Mouse (Mus musculus) MEL (cell line): Measurements from ENCODE around the gene Carf. TPM values are rescaled to one million over a fixed set of nuclear protein-coding genes. Genes with fewer than 3 reads are reported as not detected.

Experiments used
- DNase-seq: peaks from one replicate; pipeline ENCODE4 v3.0.0; 2011; ENCODE audit warnings: low read depth, low spot score
- H3K27ac ChIP-seq: 2 replicates; pipeline ENCODE4 v1.5.1; 2012; ENCODE audit warnings: low read depth, mild to moderate bottlenecking, control low read depth, low read length, moderate library complexity; ENCODE audit not compliant: control insufficient read depth
- H3K27me3 ChIP-seq, 2 experiments: fragments of 150-350 bp in 1 of 2; sonication (generic) in 1 of 2; 2 replicates each; pipeline ENCODE4 v1.6.1; 2012; ENCODE audit warnings: low read length in 2 of 2, mild to moderate bottlenecking in 2 of 2, improper control_type of control experiment in 1 of 2, moderate library complexity in 1 of 2; ENCODE audit not compliant: insufficient read depth in 2 of 2, control insufficient read depth in 1 of 2
- H3K36me3 ChIP-seq, 2 experiments: 2 replicates each; pipeline ENCODE4 v1.6.1; 2012 to 2014; ENCODE audit warnings: low read length in 2 of 2, improper control_type of control experiment in 1 of 2, inconsistent platforms in 1 of 2, mild to moderate bottlenecking in 1 of 2; ENCODE audit not compliant: insufficient read depth in 2 of 2, control insufficient read depth in 1 of 2
- H3K4me1 ChIP-seq, 2 experiments: fragments of 150-350 bp in 1 of 2; sonication (generic) in 1 of 2; 2 replicates each; pipeline ENCODE4 v1.6.1; 2012; ENCODE audit warnings: low read length in 2 of 2, improper control_type of control experiment in 1 of 2, mild to moderate bottlenecking in 1 of 2; ENCODE audit not compliant: insufficient read depth in 2 of 2, control insufficient read depth in 1 of 2
- H3K4me3 ChIP-seq, 2 experiments: fragments of 150-350 bp in 1 of 2; sonication (generic) in 1 of 2; 2 replicates each; pipeline ENCODE4 v1.5.1; 2012; ENCODE audit warnings: low read depth in 2 of 2, low read length in 2 of 2, mild to moderate bottlenecking in 2 of 2, moderate library complexity in 2 of 2, control low read depth in 1 of 2, improper control_type of control experiment in 1 of 2; ENCODE audit not compliant: control insufficient read depth in 1 of 2, insufficient read depth in 1 of 2
- H3K79me2 ChIP-seq: 2 replicates; pipeline ENCODE4 v1.6.1; 2012; ENCODE audit warnings: mild to moderate bottlenecking, low read length, moderate library complexity; ENCODE audit not compliant: control insufficient read depth, poor library complexity, insufficient read depth
- H3K9ac ChIP-seq: 2 replicates; pipeline ENCODE4 v1.6.1; 2012; ENCODE audit warnings: low read depth, mild to moderate bottlenecking, control low read depth, low read length, moderate library complexity; ENCODE audit not compliant: control insufficient read depth, poor library complexity, severe bottlenecking
- H3K9me3 ChIP-seq: fragments of 150-350 bp; sonication (generic); replicated peaks from 2 replicates; pipeline ENCODE4 v1.6.1; 2012; ENCODE audit warnings: mild to moderate bottlenecking, low read length, improper control_type of control experiment, moderate library complexity; ENCODE audit not compliant: insufficient read depth
- BHLHE40 ChIP-seq: IDR thresholded peaks from 2 replicates; pipeline ENCODE4 v1.6.1; 2012; ENCODE audit warnings: low read depth, mild to moderate bottlenecking, inconsistent platforms, low read length, improper control_type of control experiment, borderline replicate concordance
- CHD1 ChIP-seq: IDR thresholded peaks from 2 replicates; pipeline ENCODE4 v1.6.1; 2012; ENCODE audit warnings: low read depth, mild to moderate bottlenecking, inconsistent platforms, low read length, improper control_type of control experiment
- CHD2 ChIP-seq: IDR thresholded peaks from 2 replicates; pipeline ENCODE4 v1.6.1; 2011; ENCODE audit warnings: low read length, improper control_type of control experiment
- E2F4 ChIP-seq: IDR thresholded peaks from 2 replicates; pipeline ENCODE4 v1.6.1; 2011; ENCODE audit warnings: low read depth, low read length, improper control_type of control experiment, borderline replicate concordance
- ELF1 ChIP-seq: IDR thresholded peaks from 2 replicates; pipeline ENCODE4 v1.6.1; 2014; ENCODE audit warnings: low read depth, mild to moderate bottlenecking, inconsistent platforms, low read length, improper control_type of control experiment, moderate library complexity
- ETS1 ChIP-seq: IDR thresholded peaks from 2 replicates; pipeline ENCODE4 v1.6.1; 2012; ENCODE audit warnings: low read depth, mild to moderate bottlenecking, inconsistent platforms, low read length, improper control_type of control experiment, moderate library complexity
- HCFC1 ChIP-seq: IDR thresholded peaks from 2 replicates; pipeline ENCODE4 v1.6.1; 2012; ENCODE audit warnings: low read depth, mild to moderate bottlenecking, inconsistent platforms, low read length, improper control_type of control experiment, moderate library complexity
- JUND ChIP-seq: IDR thresholded peaks from 2 replicates; pipeline ENCODE4 v1.6.1; 2011; ENCODE audit warnings: low read depth, mild to moderate bottlenecking, improper control_type of control experiment, low read length
- MAFK ChIP-seq: IDR thresholded peaks from 2 replicates; pipeline ENCODE4 v1.6.1; 2011; ENCODE audit warnings: low read depth, mild to moderate bottlenecking, low read length, improper control_type of control experiment, borderline replicate concordance
- MAZ ChIP-seq: IDR thresholded peaks from 2 replicates; pipeline ENCODE4 v1.6.1; 2012; ENCODE audit warnings: low read depth, mild to moderate bottlenecking, inconsistent platforms, low read length, improper control_type of control experiment
- MEF2A ChIP-seq: IDR thresholded peaks from 2 replicates; pipeline ENCODE4 v1.6.1; 2014; ENCODE audit warnings: low read depth, mild to moderate bottlenecking, inconsistent platforms, low read length, improper control_type of control experiment; ENCODE audit not compliant: poor library complexity, insufficient replicate concordance, severe bottlenecking; ENCODE audit errors: extremely low read depth
- MYC ChIP-seq: IDR thresholded peaks from 2 replicates; pipeline ENCODE4 v1.6.1; 2011; ENCODE audit warnings: low read depth, mild to moderate bottlenecking, low read length, improper control_type of control experiment, moderate library complexity
- NRF1 ChIP-seq: IDR thresholded peaks from 2 replicates; pipeline ENCODE4 v1.6.1; 2014; ENCODE audit warnings: low read depth, mild to moderate bottlenecking, inconsistent platforms, low read length, improper control_type of control experiment, moderate library complexity; ENCODE audit not compliant: poor library complexity, insufficient read depth, severe bottlenecking
- POLR2A ChIP-seq, 2 experiments: IDR thresholded peaks; 2 replicates each; pipeline ENCODE4 v1.6.1; 2011 to 2012; ENCODE audit warnings: low read length in 2 of 2, mild to moderate bottlenecking in 2 of 2, control low read depth in 1 of 2, improper control_type of control experiment in 1 of 2, low read depth in 1 of 2, moderate library complexity in 1 of 2; ENCODE audit not compliant: control insufficient read depth in 1 of 2, insufficient read depth in 1 of 2, poor library complexity in 1 of 2
- POLR2AphosphoS2 ChIP-seq: IDR thresholded peaks from 2 replicates; pipeline ENCODE4 v1.6.1; 2011; ENCODE audit warnings: low read length, improper control_type of control experiment
- POLR2AphosphoS5 ChIP-seq: IDR thresholded peaks from 2 replicates; pipeline ENCODE4 v1.6.1; 2012; ENCODE audit warnings: low read depth, borderline replicate concordance, mild to moderate bottlenecking, inconsistent platforms, low read length, moderate library complexity, mixed read lengths
- SIN3A ChIP-seq: IDR thresholded peaks from 2 replicates; pipeline ENCODE4 v1.6.1; 2012; ENCODE audit warnings: low read length, improper control_type of control experiment, inconsistent platforms
- TAL1 ChIP-seq: IDR thresholded peaks from 2 replicates; pipeline ENCODE4 v1.6.1; 2012; ENCODE audit warnings: mild to moderate bottlenecking, inconsistent platforms, low read length, moderate library complexity, mixed read lengths
- TBP ChIP-seq: IDR thresholded peaks from 2 replicates; pipeline ENCODE4 v1.8.0; 2011; ENCODE audit warnings: low read depth, low read length, improper control_type of control experiment
- UBTF ChIP-seq: IDR thresholded peaks from 2 replicates; pipeline ENCODE4 v1.6.1; 2012; ENCODE audit warnings: low read depth, mild to moderate bottlenecking, inconsistent platforms, low read length, improper control_type of control experiment, moderate library complexity, borderline replicate concordance; ENCODE audit not compliant: insufficient read depth
- USF2 ChIP-seq, 2 experiments: IDR thresholded peaks; 2 replicates each; pipeline ENCODE4 v1.6.1; 2011 to 2012; ENCODE audit warnings: improper control_type of control experiment in 2 of 2, low read length in 2 of 2, borderline replicate concordance in 1 of 2, inconsistent platforms in 1 of 2, low read depth in 1 of 2, mild to moderate bottlenecking in 1 of 2; ENCODE audit not compliant: insufficient read depth in 1 of 2
- ZC3H11A ChIP-seq: IDR thresholded peaks from 2 replicates; pipeline ENCODE4 v1.6.1; 2012; ENCODE audit warnings: low read depth, mild to moderate bottlenecking, inconsistent platforms, low read length, improper control_type of control experiment
- ZKSCAN1 ChIP-seq: IDR thresholded peaks from 2 replicates; pipeline ENCODE4 v1.6.1; 2012; ENCODE audit warnings: low read depth, mild to moderate bottlenecking, inconsistent platforms, low read length, improper control_type of control experiment, moderate library complexity
- ZMIZ1 ChIP-seq: IDR thresholded peaks from 2 replicates; pipeline ENCODE4 v1.6.1; 2012; ENCODE audit warnings: low read depth, mild to moderate bottlenecking, inconsistent platforms, low read length, improper control_type of control experiment, moderate library complexity
- polyA plus RNA-seq, 2 experiments: library from polyadenylated mRNA; stranded (reverse) in 1 of 2; unstranded in 1 of 2; fragments of >175 nt in 1 of 2; fragments of >200 nt in 1 of 2; gene quantifications; 2 replicates each; pipeline versions ENCODE4 v1.2.1 to v1.2.4; 2012; ENCODE audit warnings: low replicate concordance in 2 of 2, low read depth in 1 of 2; ENCODE audit not compliant: insufficient read length in 2 of 2, insufficient read depth in 1 of 2, missing spikeins in 1 of 2
- total RNA-seq: library from RNA; depleted of rRNA; stranded (reverse); fragments of 300-350 nt; gene quantifications from 2 replicates; pipeline ENCODE4 v1.2.3, GENCODE M21; 2012

Gene Carf
- total and polyA plus RNA-seq, 3 experiments, result 3.7 to 6.1 TPM; not detected in 1

DNA sequence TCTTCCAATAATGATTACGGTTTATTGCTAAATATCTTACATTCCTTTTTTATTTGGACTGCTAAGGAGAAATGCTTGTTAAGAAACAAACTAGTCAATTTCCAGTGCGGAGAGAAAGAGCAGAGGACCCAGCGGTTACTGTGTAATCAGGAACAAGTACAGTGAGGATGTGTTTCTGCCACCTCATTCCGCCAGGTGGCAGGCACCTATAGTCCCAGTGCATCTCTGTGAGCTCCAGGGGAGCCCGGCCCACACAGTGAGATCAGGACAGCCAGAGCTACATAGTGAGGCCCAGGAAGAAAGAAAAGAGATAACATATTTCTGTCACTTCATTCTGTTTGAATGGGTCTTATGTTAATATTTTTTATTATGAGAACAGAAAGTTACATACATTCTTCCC lies 54.7 kb downstream of the Carf start:
- H3K4me1 ChIP-seq, result peaks cover 0 to 3% of the 10 kb centered on the region in 2 experiments; a peak in 2 of 4 replicates
- H3K27ac ChIP-seq, result no peak overlapping the region
- no peak overlapping the region for H3K9ac ChIP-seq
- no peak overlapping the region for H3K4me3 ChIP-seq
- H3K27me3 ChIP-seq, result no peaks in the 10 kb centered on the region
- no peaks in the 10 kb centered on the region for H3K9me3 ChIP-seq
- peak; percentile 23 for DNase-seq
- no peaks in the 10 kb centered on the region for H3K79me2 ChIP-seq
- peaks cover 0 to 9% of the 10 kb centered on the region in 2 experiments; a peak in 2 of 4 replicates for H3K36me3 ChIP-seq
- no peak for TF ChIP-seq CHD1
- no peak for TF ChIP-seq POLR2AphosphoS5
- TF ChIP-seq ZC3H11A, result no peak
- no peak for TF ChIP-seq CHD2
- no peak for TF ChIP-seq HCFC1
- TF ChIP-seq USF2 (IDR thresholded peaks at IDR 0.05; ENCODE audit: borderline replicate concordance in 1 of 2, insufficient read depth in 1 of 2, low read depth in 1 of 2, low read length in 2 of 2), result no peak
- no peak for TF ChIP-seq NRF1
- no peak for TF ChIP-seq JUND
- no peak for TF ChIP-seq ZMIZ1
- no peak for TF ChIP-seq UBTF
- no peak for TF ChIP-seq E2F4
- TF ChIP-seq BHLHE40, result no peak
- no peak for TF ChIP-seq POLR2A (IDR thresholded peaks at IDR 0.05; ENCODE audit: control insufficient read depth in 1 of 2, insufficient read depth in 1 of 2, low read depth in 1 of 2, low read length in 2 of 2, poor library complexity in 1 of 2)
- TF ChIP-seq MYC, result no peak
- TF ChIP-seq MEF2A, result no peak
- no peak for TF ChIP-seq MAFK
- no peak for TF ChIP-seq TBP
- no peak for TF ChIP-seq ZKSCAN1

DNA sequence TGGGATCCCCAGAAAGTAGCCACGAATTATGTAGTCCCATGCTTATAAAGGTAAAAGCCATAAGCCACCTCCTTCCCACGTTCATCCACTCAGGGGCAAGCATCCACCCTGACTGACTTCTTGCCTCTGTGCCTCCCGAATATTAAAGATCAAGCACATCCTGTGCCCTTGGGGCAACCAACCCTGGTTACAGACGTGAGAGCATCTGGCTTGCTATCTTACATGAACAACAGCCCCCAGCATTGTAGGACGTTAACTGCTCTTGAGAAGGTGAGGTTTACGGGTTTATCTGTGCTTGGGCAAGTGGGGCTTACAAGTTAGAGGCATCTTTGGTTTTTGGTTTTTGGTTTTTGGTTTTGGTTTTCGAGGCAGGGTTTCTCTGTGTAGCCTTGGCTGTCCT lies 58.6 kb downstream of the Carf start:
- no peak for TF ChIP-seq TAL1
- TF ChIP-seq HCFC1, result no peak
- TF ChIP-seq ETS1, result no peak
- no peak for TF ChIP-seq POLR2AphosphoS2
- no peak for TF ChIP-seq MAZ
- no peak for TF ChIP-seq USF2 (IDR thresholded peaks at IDR 0.05; ENCODE audit: borderline replicate concordance in 1 of 2, insufficient read depth in 1 of 2, low read depth in 1 of 2, low read length in 2 of 2)
- TF ChIP-seq POLR2A (IDR thresholded peaks at IDR 0.05; ENCODE audit: control insufficient read depth in 1 of 2, insufficient read depth in 1 of 2, low read depth in 1 of 2, low read length in 2 of 2, poor library complexity in 1 of 2), result no peak
- no peak for TF ChIP-seq SIN3A
- no peak for TF ChIP-seq ELF1
- TF ChIP-seq CHD2, result no peak
- no peak for TF ChIP-seq TBP

More for the DNA sequence above, 58.6 kb downstream of the Carf start:
- no peak overlapping the region for H3K9ac ChIP-seq
- no peaks in the 10 kb centered on the region for H3K27me3 ChIP-seq
- no peak overlapping the region for H3K27ac ChIP-seq
- H3K4me1 ChIP-seq, result peaks cover 0 to 3% of the 10 kb centered on the region in 2 experiments; a peak in 3 of 4 replicates
- H3K36me3 ChIP-seq, result peaks cover 0 to 9% of the 10 kb centered on the region in 2 experiments; a peak in 2 of 4 replicates
- no peak for DNase-seq
- no peaks in the 10 kb centered on the region for H3K9me3 ChIP-seq
- H3K4me3 ChIP-seq, result no peak overlapping the region
- no peaks in the 10 kb centered on the region for H3K79me2 ChIP-seq
